Comparison of ENCODE assay signal across 8 mouse cellular contexts in the genomic region with DNA sequence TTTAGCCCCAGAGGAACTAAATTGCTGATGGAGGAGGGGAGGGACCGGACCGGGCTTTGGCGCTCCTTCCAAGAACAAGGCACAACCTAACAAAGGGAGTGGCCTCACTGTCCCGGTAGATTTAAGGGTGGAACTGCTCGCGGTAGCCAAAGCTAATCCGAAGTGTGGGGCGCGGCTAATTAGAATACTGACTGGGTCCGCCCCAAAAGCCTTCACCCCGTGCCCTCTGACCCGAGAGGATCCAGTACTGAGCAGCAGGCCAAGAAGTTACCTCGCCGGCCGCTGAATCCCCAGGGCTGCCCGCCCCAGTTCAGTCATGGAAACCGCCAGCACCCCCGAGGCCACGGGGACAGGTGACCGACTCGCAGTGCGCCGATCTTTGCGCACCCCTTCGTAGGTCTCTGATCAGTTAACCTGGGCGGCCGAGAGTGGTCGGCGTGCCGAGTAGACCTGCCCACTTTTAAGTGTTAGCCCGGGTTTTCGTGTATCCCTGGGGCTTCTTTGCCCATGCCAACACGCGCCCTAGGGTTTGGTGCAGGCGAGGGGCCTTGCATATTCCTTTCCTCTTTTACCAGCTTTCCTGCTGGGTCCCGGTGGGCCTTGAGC. TPM values are rescaled to one million over a fixed set of nuclear protein-coding genes. Genes with fewer than 3 reads are reported as not detected.
DNase-seq lines count a peak whose midpoint lies in the region; ATAC-seq and TF ChIP-seq lines count a peak whose summit lies in the region.

A gene (plus strand): TSS at position 244 of the 606 bp plus-strand sequence.

- no peaks in the 10 kb centered on the region for H3K9me3 ChIP-seq in heart, embryonic 10.5 days
- H3K9me3 ChIP-seq in kidney, embryonic 15.5 days (replicated peaks): no peaks in the 10 kb centered on the region
- H3K9me3 ChIP-seq in limb, embryonic 15.5 days: no peaks in the 10 kb centered on the region
- H3K9me3 ChIP-seq in midbrain, postnatal 0 days (ENCODE audit: low read length): no peaks in the 10 kb centered on the region
- no peaks in the 10 kb centered on the region for H3K9me3 ChIP-seq in stomach, embryonic 14.5 days (ENCODE audit: control insufficient read depth, low read depth, low read length)

- peak; percentile 63 to 66 for DNase-seq in B cell, adult 2 months
- peak; percentile 90 for DNase-seq in adrenal gland, postnatal 36 days
- peak; percentile 93 for DNase-seq in heart, embryonic 10.5 days (ENCODE audit: low spot score)
- DNase-seq in midbrain, postnatal 0 days (ENCODE audit: low spot score): peak; percentile 34

- H3K27ac ChIP-seq in embryonic fibroblast, embryonic 13.5 days (ENCODE audit: insufficient read depth, low read length): peak within 1 kb of the TSS; percentile 67
- H3K27ac ChIP-seq in heart, embryonic 10.5 days: peak within 1 kb of the TSS; percentile 98
- peak within 1 kb of the TSS; percentile 99 for H3K27ac ChIP-seq in kidney, embryonic 15.5 days
- H3K27ac ChIP-seq in limb, embryonic 15.5 days: peak within 1 kb of the TSS; percentile 97
- peak within 1 kb of the TSS; percentile 91 for H3K27ac ChIP-seq in midbrain, postnatal 0 days (ENCODE audit: low read depth, low read length)
- peak within 1 kb of the TSS; percentile 97 for H3K27ac ChIP-seq in stomach, embryonic 14.5 days (ENCODE audit: low read length)

- TF ChIP-seq CTCF in embryonic fibroblast, embryonic 13.5 days (IDR thresholded peaks at IDR 0.05; ENCODE audit: borderline replicate concordance, insufficient read depth, low read length): no peak
- no peak for TF ChIP-seq CTCF in midbrain, postnatal 0 days (IDR thresholded peaks at IDR 0.05)

- peak within 1 kb of the TSS; percentile 89 for H3K4me2 ChIP-seq in kidney, embryonic 15.5 days
- H3K4me2 ChIP-seq in limb, embryonic 15.5 days: peak within 1 kb of the TSS; percentile 83
- peak within 1 kb of the TSS; percentile 88 for H3K4me2 ChIP-seq in midbrain, postnatal 0 days (ENCODE audit: low read depth, low read length, poor library complexity, severe bottlenecking)
- peak within 1 kb of the TSS; percentile 70 for H3K4me2 ChIP-seq in stomach, embryonic 14.5 days (replicated peaks; ENCODE audit: low read depth, low read length)

- no peak; the same call in 1 of the 2 replicates for TF ChIP-seq POLR2A in embryonic fibroblast, embryonic 13.5 days (IDR thresholded peaks at IDR 0.05; ENCODE audit: low read depth, low read length)

- H3K27me3 ChIP-seq in heart, embryonic 10.5 days (ENCODE audit: insufficient read depth, poor library complexity, severe bottlenecking): peaks cover 14% of the 10 kb centered on the region; the same call in 1 of the 2 replicates
- H3K27me3 ChIP-seq in kidney, embryonic 15.5 days: peaks cover 8% of the 10 kb centered on the region; the same call in 1 of the 2 replicates
- H3K27me3 ChIP-seq in limb, embryonic 15.5 days: no peaks in the 10 kb centered on the region
- no peaks in the 10 kb centered on the region for H3K27me3 ChIP-seq in midbrain, postnatal 0 days (ENCODE audit: insufficient read depth, low read length)
- H3K27me3 ChIP-seq in stomach, embryonic 14.5 days (ENCODE audit: control insufficient read depth, insufficient read depth, low read length): no peaks in the 10 kb centered on the region

- ATAC-seq in kidney, embryonic 15.5 days (replicated peaks; ENCODE audit: low FRiP score): peak; percentile 82
- ATAC-seq in limb, embryonic 15.5 days (ENCODE audit: insufficient number of reproducible peaks, low FRiP score, low TSS enrichment, low read depth): peak; percentile 17
- ATAC-seq in midbrain, postnatal 0 days (ENCODE audit: low FRiP score): peak; percentile 52
- ATAC-seq in stomach, embryonic 14.5 days (ENCODE audit: insufficient number of reproducible peaks, insufficient read depth, low FRiP score, low read depth): peak; percentile 77

- WGBS in heart, embryonic 10.5 days: under 1% methylated on average over 36 of the region's 36 CpGs
- WGBS in kidney, embryonic 15.5 days: under 1% methylated on average over 36 of the region's 36 CpGs
- WGBS in limb, embryonic 15.5 days: under 1% methylated on average over 36 of the region's 36 CpGs
- under 1% methylated on average over 36 of the region's 36 CpGs for WGBS in midbrain, postnatal 0 days
- whole genome bisulfite sequencing in stomach, embryonic 14.5 days: under 1% methylated on average over 36 of the region's 36 CpGs

- H3K4me3 ChIP-seq in embryonic fibroblast, embryonic 13.5 days (ENCODE audit: insufficient read depth, low read length): peak within 1 kb of the TSS; percentile 97
- peak within 1 kb of the TSS; percentile 86 for H3K4me3 ChIP-seq in heart, embryonic 10.5 days
- H3K4me3 ChIP-seq in kidney, embryonic 15.5 days (replicated peaks): peak within 1 kb of the TSS; percentile 87
- peak within 1 kb of the TSS; percentile 78 for H3K4me3 ChIP-seq in limb, embryonic 15.5 days
- H3K4me3 ChIP-seq in midbrain, postnatal 0 days (ENCODE audit: low read depth, low read length): peak within 1 kb of the TSS; percentile 66
- peak within 1 kb of the TSS; percentile 84 for H3K4me3 ChIP-seq in stomach, embryonic 14.5 days (ENCODE audit: low read depth, low read length)

- H3K9ac ChIP-seq in kidney, embryonic 15.5 days: peak within 1 kb of the TSS; percentile 81
- peak within 1 kb of the TSS; percentile 72 for H3K9ac ChIP-seq in limb, embryonic 15.5 days
- H3K9ac ChIP-seq in midbrain, postnatal 0 days (replicated peaks; ENCODE audit: low read length, poor library complexity, severe bottlenecking): peak within 1 kb of the TSS; percentile 78
- H3K9ac ChIP-seq in stomach, embryonic 14.5 days (replicated peaks; ENCODE audit: low read depth, low read length): peak within 1 kb of the TSS; percentile 74

- H3K4me1 ChIP-seq in embryonic fibroblast, embryonic 13.5 days (ENCODE audit: control insufficient read depth, insufficient read depth, low read length): peaks cover 3% of the 10 kb centered on the region; the same call in 1 of the 2 replicates
- H3K4me1 ChIP-seq in heart, embryonic 10.5 days: peaks cover 31% of the 10 kb centered on the region
- H3K4me1 ChIP-seq in kidney, embryonic 15.5 days: peaks cover 41% of the 10 kb centered on the region
- peaks cover 32% of the 10 kb centered on the region for H3K4me1 ChIP-seq in limb, embryonic 15.5 days
- peaks cover 6% of the 10 kb centered on the region; the same call in 1 of the 2 replicates for H3K4me1 ChIP-seq in midbrain, postnatal 0 days (ENCODE audit: insufficient read depth, low read length)
- peaks cover 29% of the 10 kb centered on the region for H3K4me1 ChIP-seq in stomach, embryonic 14.5 days (ENCODE audit: control insufficient read depth, insufficient read depth, low read length)

- H3K36me3 ChIP-seq in heart, embryonic 10.5 days: peaks cover 4% of the 10 kb centered on the region; the same call in 1 of the 2 replicates
- peaks cover 3% of the 10 kb centered on the region; the same call in 1 of the 2 replicates for H3K36me3 ChIP-seq in kidney, embryonic 15.5 days
- peaks cover 4% of the 10 kb centered on the region; the same call in 1 of the 2 replicates for H3K36me3 ChIP-seq in limb, embryonic 15.5 days
- no peaks in the 10 kb centered on the region for H3K36me3 ChIP-seq in midbrain, postnatal 0 days (ENCODE audit: insufficient read depth, low read length)
- no peaks in the 10 kb centered on the region; the same call in 1 of the 2 replicates for H3K36me3 ChIP-seq in stomach, embryonic 14.5 days (ENCODE audit: control insufficient read depth, insufficient read depth, low read length)

RNA-seq across cellular contexts. Expression of the gene that starts here (rescaled TPM):
- 10 to 100 TPM; 20.8 to 21.9 TPM for total RNA-seq in adrenal gland, postnatal 36 days (2021)
- 29.5 and 38.2 TPM in 2 replicates for polyA plus RNA-seq in embryonic fibroblast, embryonic 13.5 days (2011; ENCODE audit: insufficient read length, low read depth, missing spikeins)
- 31.8 and 45.4 TPM in 2 replicates for polyA plus RNA-seq in heart, embryonic 10.5 days (2016; fragmentation: Nextera tagmentation; extraction: Ambion mirVana)
- 40.2 and 41.4 TPM in 2 replicates for polyA plus RNA-seq in kidney, embryonic 15.5 days (2015; fragmentation: Nextera tagmentation; extraction: Ambion mirVana)
- 33.7 and 34.4 TPM in 2 replicates for polyA plus RNA-seq in limb, embryonic 15.5 days (2015; fragmentation: Nextera tagmentation; extraction: Ambion mirVana)
- 54.9 and 60.1 TPM in 2 replicates for total RNA-seq in midbrain, postnatal 0 days (2014; rRNA removed)
- 48.0 and 52.2 TPM in 2 replicates for polyA plus RNA-seq in midbrain, postnatal 0 days (2015; fragmentation: Nextera tagmentation; extraction: Ambion mirVana)
- polyA plus RNA-seq in stomach, embryonic 14.5 days (2014; fragmentation: Nextera tagmentation; extraction: Ambion mirVana): 37.2 and 38.7 TPM in 2 replicates

Comparison
In these comparisons a context has a peak if more than half of its experiments do, and no peak if none do; other contexts are left out.
1. Peak in every context shown above with its lines: DNase-seq, ATAC-seq, H3K4me3 ChIP-seq and H3K27ac ChIP-seq.
2. DNase-seq: peak in every context shown above with its lines; median percentile 93 in heart, embryonic 10.5 days; 90 in adrenal gland, postnatal 36 days; 64 in B cell, adult 2 months; 34 in midbrain, postnatal 0 days.
3. ATAC-seq: peak in every context shown above with its lines; median percentile 82 in kidney, embryonic 15.5 days; 77 in stomach, embryonic 14.5 days; 52 in midbrain, postnatal 0 days; 17 in limb, embryonic 15.5 days.